Mouse (Mus musculus) right cerebral cortex, adult 18-20 months (tissue): ENCODE results near the gene Hipk1.

Source experiments
- DNase-seq: peaks from one replicate; pipeline ENCODE4 v3.0.0; 2022; ENCODE audit warnings: mixed read lengths

Hipk1 gene

DNA sequence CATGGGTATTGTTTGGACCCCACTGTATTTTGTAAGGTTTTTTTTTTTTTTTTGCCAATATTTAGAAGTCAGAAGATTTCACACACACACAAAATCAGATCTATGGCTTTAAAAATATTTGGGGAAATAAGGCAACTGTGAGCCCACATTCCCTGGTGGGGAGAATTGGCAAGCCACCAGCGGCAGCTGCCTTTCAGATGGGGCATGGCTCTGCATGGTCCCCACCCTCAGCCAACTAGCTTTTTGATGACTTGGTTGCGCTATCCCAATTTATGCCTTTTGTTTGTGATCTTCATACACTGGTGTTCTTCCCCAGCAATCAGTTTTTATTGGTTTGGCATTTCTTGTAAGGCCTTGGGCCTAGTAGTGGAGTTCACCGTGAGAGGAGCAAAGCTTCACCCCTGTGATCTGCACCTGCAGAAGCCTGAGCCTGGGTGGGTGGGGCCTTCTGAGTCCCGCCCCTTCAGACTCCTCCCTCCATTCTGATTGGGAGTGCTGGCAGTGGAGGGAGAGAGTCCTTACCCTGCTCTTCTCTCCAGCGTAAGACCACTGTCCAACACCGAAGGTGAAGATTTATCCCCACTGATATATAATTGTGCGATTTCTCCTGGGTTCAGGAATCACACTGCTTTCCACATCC, 77.0 kb downstream of the Hipk1 start:
- DNase-seq = no peak

DNA sequence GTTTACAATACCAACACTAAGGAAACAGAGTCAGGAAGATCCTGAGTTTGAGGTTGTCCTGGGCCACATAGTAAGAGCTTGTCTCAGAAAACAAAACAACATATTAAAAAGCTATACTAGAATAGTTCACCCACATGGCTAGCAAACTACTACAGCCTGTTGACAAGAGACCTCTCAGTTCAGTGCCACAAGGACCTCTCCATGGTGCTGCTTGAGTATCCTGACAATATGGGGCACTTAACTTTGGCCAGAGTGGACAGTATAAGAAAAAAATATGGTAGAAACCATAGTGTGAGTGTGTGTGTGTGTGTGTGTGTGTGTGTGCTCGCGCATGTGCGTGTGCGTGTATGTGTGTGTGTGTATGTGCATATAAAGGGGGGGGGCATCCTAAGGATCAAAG, 79.2 kb downstream of the Hipk1 start:
- DNase-seq = no peak

DNA sequence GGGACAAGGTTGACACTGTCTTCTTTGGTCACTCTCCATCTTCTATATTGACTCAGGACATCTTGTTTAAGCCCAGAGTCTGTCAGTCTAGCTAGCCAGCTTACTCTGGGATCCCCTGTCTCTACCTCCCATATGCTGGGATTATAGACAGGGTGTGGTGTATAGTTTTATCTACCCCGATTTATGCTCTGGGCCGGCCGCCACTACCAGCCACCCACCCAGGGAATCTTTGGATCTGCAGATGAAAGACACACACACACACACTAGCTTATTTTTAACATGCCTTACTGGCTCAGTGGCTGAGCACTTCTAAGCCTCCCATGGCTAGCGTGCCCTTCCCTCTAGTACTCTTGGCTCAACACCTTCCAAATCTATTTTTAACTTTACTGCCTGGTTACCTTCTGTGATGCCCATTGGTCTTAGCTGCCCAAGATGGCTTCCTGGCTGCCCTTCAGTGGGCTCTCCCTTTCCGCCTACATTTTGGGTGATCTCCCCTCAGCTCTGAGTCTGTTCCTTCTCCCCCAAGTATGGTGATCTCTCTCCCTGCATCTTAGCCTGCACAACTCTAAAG, 81.8 kb downstream of the Hipk1 start:
- DNase-seq = no peak

DNA sequence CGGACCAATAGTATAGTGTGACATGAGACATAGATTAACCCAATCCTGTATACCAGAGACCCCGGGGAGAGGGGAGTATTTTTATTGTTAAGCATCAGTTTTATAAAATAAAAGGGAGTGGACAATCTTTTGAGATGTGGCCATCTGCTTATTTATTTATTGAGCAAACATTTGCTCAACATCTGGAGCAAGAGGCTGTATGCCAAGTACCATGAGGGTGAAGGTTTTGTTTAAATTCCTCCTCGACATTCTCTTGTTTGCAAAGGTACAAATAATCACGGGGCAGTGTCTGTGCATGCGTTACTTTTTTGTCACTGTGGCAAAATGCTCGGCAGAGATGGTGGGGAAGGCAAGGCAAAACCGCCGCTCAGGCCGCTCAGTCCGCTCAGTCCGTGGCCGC, 85.9 kb downstream of the Hipk1 start:
- no peak for DNase-seq

DNA sequence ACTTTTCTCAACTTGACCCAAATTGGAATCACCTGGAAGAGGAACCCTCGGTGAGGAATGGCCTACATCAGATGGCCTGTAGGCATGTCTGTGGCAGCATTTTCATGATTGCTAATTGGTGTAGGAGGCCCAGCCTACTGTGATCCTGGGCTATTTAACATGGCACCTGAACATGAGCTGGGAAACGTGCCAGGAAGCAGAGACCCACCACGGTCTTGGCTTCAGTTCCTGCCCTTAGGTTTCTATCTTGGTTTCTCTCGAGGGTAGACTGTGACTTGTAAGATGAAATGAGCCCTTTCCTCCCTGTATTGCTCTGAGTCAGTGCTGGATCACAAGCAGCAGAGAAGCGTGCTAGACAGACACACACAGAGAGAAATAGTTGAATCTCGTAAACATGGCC, 86.7 kb downstream of the Hipk1 start:
- DNase-seq = no peak

DNA sequence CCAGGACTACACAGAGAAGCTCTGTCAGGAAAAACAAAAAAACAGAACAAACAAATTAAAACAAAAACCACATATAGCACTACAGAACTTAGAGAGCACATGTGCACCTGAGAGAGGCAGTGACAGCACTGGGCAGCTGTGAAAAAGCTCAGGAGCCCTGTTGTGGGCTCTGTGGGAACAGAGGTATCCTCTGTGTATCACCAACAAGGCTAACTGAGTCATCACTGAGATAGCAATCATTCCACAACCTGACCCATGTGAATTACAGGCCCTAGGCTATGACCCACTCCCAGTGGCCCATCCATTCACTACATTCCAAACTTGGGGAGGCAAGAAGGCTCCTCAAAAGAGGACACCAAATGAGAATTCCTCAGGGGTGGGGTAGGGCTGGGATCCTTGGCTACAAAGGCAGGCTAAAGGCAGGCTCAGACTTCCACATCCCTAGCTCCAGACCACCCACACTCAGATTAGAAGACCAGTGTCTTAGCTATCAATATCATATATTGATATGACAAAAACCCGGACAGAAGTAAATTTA, 94.9 kb downstream of the Hipk1 start:
- no peak for DNase-seq

DNA sequence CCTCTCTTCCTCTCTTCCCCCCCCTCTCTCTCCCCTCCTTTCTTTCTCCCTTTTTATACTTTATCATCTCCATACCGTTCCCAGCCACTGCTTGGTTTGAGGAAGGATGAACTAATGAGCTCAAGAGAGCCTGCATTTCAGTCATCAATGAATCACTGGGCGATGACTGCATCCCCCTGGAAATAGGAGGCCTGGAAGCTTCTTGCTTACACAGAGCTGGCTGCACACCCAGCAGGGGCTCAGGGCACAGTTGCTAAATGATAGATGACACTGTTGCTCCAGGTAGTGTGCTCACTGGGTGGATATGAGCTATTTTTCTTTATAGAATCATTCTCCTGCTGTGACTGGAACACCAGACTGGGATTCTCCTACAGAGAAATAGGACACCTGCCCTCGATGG, 95.8 kb downstream of the Hipk1 start:
- DNase-seq = no peak

DNA sequence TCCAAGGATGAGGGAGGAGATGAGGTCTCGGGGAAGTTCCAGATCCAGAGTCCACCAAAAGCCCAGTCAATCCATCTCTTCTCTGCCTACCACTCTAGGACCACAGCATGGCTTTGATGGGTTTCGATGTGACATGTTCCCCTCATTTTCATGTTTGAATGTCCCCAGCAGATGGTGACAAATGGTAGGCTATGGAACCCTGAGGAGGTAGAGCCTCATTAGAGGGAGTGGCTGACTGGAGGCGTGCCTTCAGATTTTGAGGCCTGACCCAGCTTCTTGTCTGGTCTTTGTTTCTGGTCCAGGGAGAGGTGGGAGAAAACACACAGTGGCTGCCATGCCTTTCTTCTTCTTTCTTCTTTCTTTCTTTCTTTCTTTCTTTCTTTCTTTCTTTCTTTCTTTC, 100.9 kb downstream of the Hipk1 start:
- no peak for DNase-seq
